Mouse (Mus musculus) telencephalon, adult 2 months (tissue): Measurements from ENCODE around the gene Gm21783.
"Not testable (repeated sequence)": the region's sequence is repeated elsewhere in the genome, so short reads cannot be mapped to it uniquely, and the experiment has no call there.

Experiments
- DNase-seq: peaks from one replicate; pipeline ENCODE4 v3.0.0-alpha.2; 2011; ENCODE audit warnings: low read depth, low spot score

Gm21783 gene

DNA sequence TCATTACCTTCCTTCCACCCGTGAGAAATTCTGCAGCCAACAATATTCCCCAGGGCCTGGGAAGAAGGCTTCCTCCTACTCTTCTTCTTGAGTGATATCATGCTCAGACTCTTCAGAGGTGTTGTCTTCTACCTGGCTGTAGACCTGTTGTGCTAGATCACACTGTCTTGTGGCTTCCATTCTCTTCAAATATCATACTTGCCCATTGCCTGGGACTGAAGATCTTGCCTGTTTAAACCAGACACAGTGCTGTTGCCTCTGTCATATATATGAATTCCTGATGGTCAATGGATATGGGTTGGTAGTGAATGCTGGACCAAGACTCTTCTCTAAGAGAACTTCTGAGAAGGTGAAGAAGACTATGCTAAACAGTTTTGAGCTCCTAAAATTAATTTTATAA lies at the start of gene Gm21783:
Gm21783 (minus strand) TSS at position 101 of the 400 bp plus-strand sequence.
- not testable (repeated sequence) for DNase-seq
